Mouse (Mus musculus): ENCODE measurements around the gene Kmt2c. TPM values are rescaled to one million over a fixed set of nuclear protein-coding genes. Genes with fewer than 3 reads are reported as not detected.
A peak's percentile ranks its signal among the peaks of the same experiment; 100 is the strongest.

The Kmt2c gene
- total and polyA plus RNA-seq, 3 experiments, result 6.7 to 14.6 (median 12.7) TPM

DNA sequence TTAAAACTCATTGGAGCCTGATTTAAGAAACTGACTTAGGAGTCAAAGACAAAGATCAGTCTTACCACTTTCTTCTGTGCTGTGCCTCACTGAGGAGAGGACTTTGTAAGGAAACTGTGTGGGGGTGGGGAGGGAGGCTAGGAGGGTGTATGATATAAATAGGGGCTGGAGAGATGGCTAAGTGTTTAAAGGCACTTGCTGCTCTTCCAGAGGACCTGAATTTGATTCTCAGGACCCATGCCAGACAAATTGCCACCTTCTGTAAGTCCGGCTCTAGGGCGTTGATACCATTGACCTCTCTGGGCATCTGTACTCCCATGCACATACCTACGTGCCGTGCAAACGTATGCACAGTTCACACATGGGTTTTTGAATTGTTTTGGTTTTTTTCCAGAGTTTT, 7.5 kb upstream of the Kmt2c start:
- Histone ChIP-seq H3K27me3 (replicated peaks) (no peaks in the 10 kb centered on the region), H3K79me2 (replicated peaks; ENCODE audit: control insufficient read depth, extremely low read depth, insufficient read depth, poor library complexity, severe bottlenecking) (no peaks in the 10 kb centered on the region), H3K9me3 (replicated peaks; ENCODE audit: low read length) (no peaks in the 10 kb centered on the region), H3K4me1 (ENCODE audit: control insufficient read depth in 1 of 2, insufficient read depth in 2 of 2) (no peaks in the 10 kb centered on the region), H3K9ac (ENCODE audit: insufficient read depth, low read depth) (no peak overlapping the region), H3K4me3 (replicated peaks in 1 of 3; ENCODE audit: low read depth in 2 of 3, low read length in 2 of 3, poor library complexity in 1 of 3) (no peak overlapping the region), H3K27ac (ENCODE audit: insufficient read depth, low read depth) (no peak overlapping the region), H3K36me3 (replicated peaks in 1 of 2; ENCODE audit: control insufficient read depth in 1 of 2, insufficient read depth in 1 of 2, low read length in 1 of 2) (no peaks in the 10 kb centered on the region), H3K4me2 (ENCODE audit: insufficient read depth, low read depth, poor library complexity, severe bottlenecking) (no peak overlapping the region)
- in situ Hi-C loops (cut with MboI; ENCODE audit: low pct_ligation_motif_present, low pct_unique_long_range_greater_than_20kb, low sequenced_read_pairs), result no loop called here
- DNase-seq (ENCODE audit: extremely low read depth), result no peak
- no peak for TF ChIP-seq ZNF384 (IDR thresholded peaks at IDR 0.05; ENCODE audit: low read depth, low read length)
- TF ChIP-seq POLR2A (IDR thresholded peaks at IDR 0.05; ENCODE audit: low read depth, low read length), result no peak
- TF ChIP-seq SMC3 (IDR thresholded peaks at IDR 0.05; ENCODE audit: low read depth, low read length), result no peak
- no peak for TF ChIP-seq JUND (conservative IDR thresholded peaks at IDR 0.05; ENCODE audit: low read depth, low read length)
- TF ChIP-seq ZKSCAN1 (IDR thresholded peaks at IDR 0.05; ENCODE audit: borderline replicate concordance, low read depth, low read length), result no peak
- no peak for TF ChIP-seq USF2 (conservative IDR thresholded peaks at IDR 0.05; ENCODE audit: low read depth, low read length)
- no peak for TF ChIP-seq MXI1 (IDR thresholded peaks at IDR 0.05; ENCODE audit: low read depth, low read length)
- no peak for TF ChIP-seq GABPA (IDR thresholded peaks at IDR 0.05; ENCODE audit: insufficient replicate concordance, low read depth, low read length)
- TF ChIP-seq E2F4 (IDR thresholded peaks at IDR 0.05; ENCODE audit: insufficient replicate concordance, low read depth, low read length), result no peak
- no peak for TF ChIP-seq MEF2A (IDR thresholded peaks at IDR 0.05; ENCODE audit: borderline replicate concordance, low read depth, low read length)
- no peak for TF ChIP-seq UBTF (IDR thresholded peaks at IDR 0.05; ENCODE audit: low read depth, low read length)
- TF ChIP-seq CTCF (conservative IDR thresholded peaks at IDR 0.05 in 1 of 2, IDR thresholded peaks at IDR 0.05 in 1 of 2; ENCODE audit: low read depth in 2 of 2, low read length in 2 of 2), result no peak
- dilution Hi-C loops (cut with MboI; ENCODE audit: extremely low pct_ligation_motif_present, extremely low pct_unique_long_range_greater_than_20kb, low sequenced_read_pairs), result no loop called here

DNA sequence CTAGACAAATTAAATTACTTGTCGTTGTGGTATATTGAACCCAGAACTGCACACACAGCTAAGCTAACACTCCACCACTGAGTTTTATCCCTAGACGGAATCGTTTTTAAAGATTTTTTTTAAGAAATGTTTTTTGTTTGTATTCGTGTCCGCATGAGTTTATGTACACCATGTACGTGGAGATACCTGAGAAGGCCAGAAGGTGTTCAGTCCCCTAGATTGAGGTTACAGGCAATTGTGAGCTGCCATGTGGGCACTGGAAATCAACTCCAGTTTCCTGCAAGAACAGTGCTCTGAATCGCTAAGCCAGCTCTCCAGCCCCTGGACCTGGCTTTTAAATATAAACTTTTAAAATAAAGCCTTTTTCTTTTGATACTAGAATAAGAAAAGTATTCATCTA, 2.1 kb upstream of the Kmt2c start:
- H3K27me3 ChIP-seq (replicated peaks), result no peaks in the 10 kb centered on the region
- H3K79me2 ChIP-seq (replicated peaks; ENCODE audit: control insufficient read depth, extremely low read depth, insufficient read depth, poor library complexity, severe bottlenecking), result peaks cover 12% of the 10 kb centered on the region
- H3K9me3 ChIP-seq (replicated peaks; ENCODE audit: low read length), result no peaks in the 10 kb centered on the region
- H3K27ac ChIP-seq (ENCODE audit: insufficient read depth, low read depth), result no peak overlapping the region
- no peak for TF ChIP-seq POLR2AphosphoS2 (IDR thresholded peaks at IDR 0.05; ENCODE audit: low read depth, low read length)
- no peak for TF ChIP-seq MXI1 (IDR thresholded peaks at IDR 0.05; ENCODE audit: low read depth, low read length)
- TF ChIP-seq MYC (IDR thresholded peaks at IDR 0.05; ENCODE audit: low read depth, low read length), result no peak
- H3K36me3 ChIP-seq (replicated peaks in 1 of 2; ENCODE audit: control insufficient read depth in 1 of 2, insufficient read depth in 1 of 2, low read length in 1 of 2), result no peaks in the 10 kb centered on the region
- dilution Hi-C loops (cut with MboI; ENCODE audit: extremely low pct_ligation_motif_present, extremely low pct_unique_long_range_greater_than_20kb, low sequenced_read_pairs) (no loop called here), in situ Hi-C loops (cut with MboI; ENCODE audit: low pct_ligation_motif_present, low pct_unique_long_range_greater_than_20kb, low sequenced_read_pairs) (no loop called here)
- peaks cover 0 to 9% of the 10 kb centered on the region in 2 experiments; a peak in 1 of 4 replicates for H3K4me1 ChIP-seq (ENCODE audit: control insufficient read depth in 1 of 2, insufficient read depth in 2 of 2)
- no peak overlapping the region for H3K9ac ChIP-seq (ENCODE audit: insufficient read depth, low read depth)
- no peak overlapping the region for H3K4me3 ChIP-seq (replicated peaks in 1 of 3; ENCODE audit: low read depth in 2 of 3, low read length in 2 of 3, poor library complexity in 1 of 3)
- 0 out of 2 replicates have a peak overlapping the region, but pooled peaks have one; percentile 72 for H3K4me2 ChIP-seq (ENCODE audit: insufficient read depth, low read depth, poor library complexity, severe bottlenecking)
- no peak for DNase-seq (ENCODE audit: extremely low read depth)
